Mouse (Mus musculus) thymus, adult 2 months (tissue): ENCODE data around the gene Calm5.

ENCODE experiments used
- CTCF ChIP-seq: fragments of 200-500 bp; IDR thresholded peaks from 2 replicates; pipeline ENCODE4 v1.5.1; 2012; ENCODE audit warnings: mild to moderate bottlenecking, control low read depth, low read length, moderate library complexity, borderline replicate concordance; ENCODE audit not compliant: control insufficient read depth, poor library complexity, insufficient read depth; ENCODE audit errors: extremely low read depth
- POLR2A ChIP-seq: fragments of 200-500 bp; IDR thresholded peaks from 2 replicates; pipeline ENCODE4 v1.6.1; 2012; ENCODE audit warnings: mild to moderate bottlenecking, low read length, control low read depth, moderate library complexity; ENCODE audit not compliant: control insufficient read depth, poor library complexity, insufficient read depth; ENCODE audit errors: extremely low read depth

GRCm38 (mm10) chr13:3831546-3831945 is 22.4 kb upstream of the Calm5 start:
- no peak for TF ChIP-seq CTCF
- TF ChIP-seq POLR2A: no peak
